Mouse (Mus musculus) stomach, postnatal 0 days (tissue): ENCODE measurements around the gene Gucy1a1. TPM values are rescaled to one million over a fixed set of nuclear protein-coding genes. Genes with fewer than 3 reads are reported as not detected.

Experiments used
- ATAC-seq: fragments of 200-750 bp; cut with Nextera tagmentation; 2 replicates; pipeline ENCODE4 v1.8.0; 2017; ENCODE audit not compliant: low FRiP score, low TSS enrichment
- DNase-seq: peaks from one replicate; pipeline ENCODE4 v3.0.0-alpha.2; 2016; ENCODE audit warnings: low spot score
- H3K27ac ChIP-seq: fragments of 300-500 bp; sonication (generic); replicated peaks from 2 replicates; pipeline ENCODE4 v1.5.1; 2014; ENCODE audit warnings: mild to moderate bottlenecking, control low read depth
- H3K27me3 ChIP-seq: fragments of 300-500 bp; sonication (generic); 2 replicates; pipeline ENCODE4 v1.6.1; 2014; ENCODE audit warnings: low read length; ENCODE audit not compliant: control insufficient read depth, insufficient read depth
- H3K36me3 ChIP-seq: fragments of 300-500 bp; sonication (generic); 2 replicates; pipeline ENCODE4 v1.6.1; 2014; ENCODE audit warnings: low read length, mixed read lengths; ENCODE audit not compliant: control insufficient read depth, insufficient read depth
- H3K4me1 ChIP-seq: fragments of 300-500 bp; sonication (generic); replicated peaks from 2 replicates; pipeline ENCODE4 v1.6.1; 2014; ENCODE audit warnings: antibody characterized with exemption; ENCODE audit not compliant: control insufficient read depth, insufficient read depth
- H3K4me2 ChIP-seq: fragments of 300-500 bp; sonication (generic); replicated peaks from 2 replicates; pipeline ENCODE4 v1.6.1; 2014; ENCODE audit warnings: low read depth, mild to moderate bottlenecking, control low read depth, moderate library complexity
- H3K4me3 ChIP-seq: fragments of 300-500 bp; sonication (generic); 2 replicates; pipeline ENCODE4 v1.5.1; 2014; ENCODE audit warnings: low read depth, low read length, control low read depth
- H3K9ac ChIP-seq: fragments of 300-500 bp; sonication (generic); 2 replicates; pipeline ENCODE4 v1.6.1; 2014; ENCODE audit warnings: mild to moderate bottlenecking, low read length, control low read depth, mixed read lengths
- H3K9me3 ChIP-seq: fragments of 300-500 bp; sonication (generic); 2 replicates; pipeline ENCODE4 v1.6.1; 2016; ENCODE audit warnings: low read length; ENCODE audit not compliant: control insufficient read depth
- CTCF ChIP-seq: IDR thresholded peaks from 2 replicates; pipeline ENCODE4 v1.5.1; 2016; ENCODE audit warnings: antibody characterized with exemption, low read depth, mild to moderate bottlenecking, moderate library complexity
- EP300 ChIP-seq: optimal IDR thresholded peaks from 2 replicates; pipeline ENCODE3; 2016; ENCODE audit warnings: antibody characterized with exemption
- WGBS: fragments of 180-500 bp; shearing (Covaris S2); extraction: QIAGEN DNeasy Blood & Tissue Kit; methylation state at CpG from one replicate; pipeline ENCODE4 v1.1.7; 2014; 5-methylcytosine and 5-hydroxymethylcytosine counted together
- microRNA-seq: library from miRNA; unstranded; fragments of <30 nt; microRNA quantifications from one replicate; pipeline ENCODE4, GENCODE M21; 2016
- polyA plus RNA-seq: library from polyadenylated mRNA; unstranded; fragments of >200 nt; fragmentation: Nextera tagmentation; extraction: Ambion mirVana; gene quantifications from 2 replicates; pipeline ENCODE4 v1.2.1, GENCODE M21; 2015

Gene Gucy1a1
- polyA plus RNA-seq, 1 experiment from 2014 or later = 17.3 TPM

GRCm38 (mm10) chr3:82043676-82044075 is 101.9 kb downstream of the Gucy1a1 start:
- no peak for ATAC-seq
- Histone ChIP-seq H3K4me1 (no peaks in the 10 kb centered on the region), H3K27ac (no peak overlapping the region), H3K4me3 (no peak overlapping the region), H3K4me2 (no peak overlapping the region), H3K9me3 (no peaks in the 10 kb centered on the region), H3K27me3 (no peaks in the 10 kb centered on the region), H3K36me3 (no peaks in the 10 kb centered on the region; the same call in 1 of the 2 replicates), H3K9ac (no peak overlapping the region)
- 50% methylated on average over 6 of the region's 6 CpGs for WGBS
- DNase-seq = no peak
- TF ChIP-seq CTCF = no peak
- no peak for TF ChIP-seq EP300

Small RNA genes lying within 50 kb of the gene (microRNA-seq; reads per million reads assigned to microRNA genes)
- gene Mir7010 = not detected

Other genes starting within 250 kb of the Gucy1a1 start
- gene Ctso, start 213.2 kb downstream of the Gucy1a1 start, polyA plus RNA-seq = 28.8 and 30.0 TPM in 2 replicates
- 2.8 and 3.6 TPM in 2 replicates for gene Tdo2, start 169.6 kb downstream of the Gucy1a1 start, polyA plus RNA-seq
- gene Asic5, start 163.5 kb downstream of the Gucy1a1 start, polyA plus RNA-seq = 0.70 and 1.5 TPM in 2 replicates
- gene Gucy1b1, start 71.1 kb downstream of the Gucy1a1 start, polyA plus RNA-seq = 18.7 and 20.0 TPM in 2 replicates
- gene Map9, start 212.3 kb upstream of the Gucy1a1 start, polyA plus RNA-seq = 4.7 and 5.5 TPM in 2 replicates